Mouse (Mus musculus) left cerebral cortex, postnatal 4 days (tissue): ENCODE measurements around the gene Ddah1. TPM values are rescaled to one million over a fixed set of nuclear protein-coding genes. Genes with fewer than 3 reads are reported as not detected.
"Not testable (repeated sequence)": the region's sequence is repeated elsewhere in the genome, so short reads cannot be mapped to it uniquely, and the experiment has no call there.

Source experiments
- DNase-seq: peaks from one replicate; pipeline ENCODE4 v3.0.0-alpha.2; 2022
- intact Hi-C: fragments of 180-260 bp; cut with DNase I; formaldehyde crosslinking; loops from one replicate; pipeline ENCODE4 v1.15.1; 2025
- total RNA-seq, 2 experiments: library from RNA; stranded (reverse); gene quantifications; 2 replicates each; pipeline ENCODE4 v1.2.3; 2021

Gene Ddah1
- total RNA-seq, 2 experiments from 2014 or later: 97.6 to 108 TPM

DNA sequence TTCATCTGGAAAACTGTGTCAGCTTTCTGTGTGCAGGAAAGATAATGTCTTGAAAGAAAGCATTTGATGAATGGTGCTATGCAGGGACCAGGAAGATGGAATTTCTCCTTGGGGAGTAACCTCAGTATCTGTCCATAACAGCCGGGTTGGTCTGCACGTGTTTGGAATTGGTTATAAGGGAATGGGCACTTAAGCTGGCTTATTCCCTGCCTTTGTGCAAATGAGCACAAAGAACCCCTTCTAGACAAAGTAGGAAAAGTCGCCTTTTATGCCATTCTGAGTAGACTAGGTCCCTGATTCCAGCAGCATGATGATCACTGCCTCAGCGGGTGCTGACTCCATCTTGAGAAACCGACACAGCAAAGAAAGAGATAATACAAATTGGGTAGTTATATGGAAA, 96.0 kb downstream of the Ddah1 start:
- DNase-seq: no peak
- intact Hi-C loops: no loop called here

DNA sequence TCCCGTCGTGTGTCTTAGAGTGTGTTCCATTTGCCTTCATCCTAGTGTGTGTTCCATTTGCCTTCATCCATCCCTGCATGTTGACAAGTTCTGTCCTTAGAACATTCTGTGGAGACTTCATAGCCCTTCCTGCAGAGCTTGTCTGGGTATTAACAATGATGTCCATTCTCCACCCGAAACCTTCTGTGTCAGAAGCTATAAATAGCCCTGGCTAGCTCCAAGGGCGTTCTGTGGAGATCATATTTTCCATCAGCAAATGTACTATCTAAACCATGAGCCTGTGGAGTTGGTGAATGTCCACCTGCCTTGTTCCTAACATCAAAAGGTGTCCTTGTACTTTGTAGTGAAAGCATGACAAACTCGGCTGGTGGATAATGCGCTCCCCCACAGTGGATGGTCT, 96.8 kb downstream of the Ddah1 start:
- DNase-seq: no peak
- intact Hi-C loops: no loop called here

DNA sequence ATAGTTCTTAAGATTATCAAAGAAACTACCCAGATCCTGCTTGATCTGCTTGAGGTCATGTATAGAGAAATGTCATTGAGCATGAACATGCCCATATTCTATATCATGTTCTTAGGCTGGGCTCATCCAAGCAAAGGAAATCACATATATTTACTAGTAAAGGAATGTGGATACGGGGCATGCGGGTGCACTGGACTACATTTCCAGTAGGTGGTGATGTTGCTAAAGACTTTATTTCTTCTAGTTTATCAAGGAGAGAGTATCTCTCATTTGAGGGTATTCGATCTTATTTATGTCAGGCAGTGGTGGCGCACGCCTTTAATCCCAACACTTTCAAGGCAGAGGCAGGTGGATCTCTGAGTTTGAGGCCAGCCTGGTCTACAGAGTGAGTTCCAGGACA, 99.9 kb downstream of the Ddah1 start:
- DNase-seq: no peak
- intact Hi-C loops: no loop called here

DNA sequence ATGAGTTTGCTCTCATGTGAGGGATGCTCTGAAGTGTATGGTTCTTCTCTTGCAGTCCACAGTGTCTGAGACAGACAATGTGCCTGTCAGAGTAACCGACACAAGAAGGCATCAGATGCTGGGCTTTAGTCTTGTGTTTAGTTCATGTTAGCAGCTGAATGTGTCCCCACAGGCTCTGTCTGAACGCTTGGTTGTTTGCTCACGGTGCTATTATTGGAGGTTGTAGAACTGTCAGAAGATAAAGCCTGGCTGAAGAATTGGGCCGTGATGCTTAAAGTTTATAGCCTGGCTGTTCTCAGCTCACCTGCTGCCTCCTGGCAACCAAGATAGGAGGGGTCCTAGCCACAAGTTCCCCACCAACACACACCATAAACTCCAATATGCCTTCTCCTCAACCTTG, 104.0 kb downstream of the Ddah1 start:
- no peak for DNase-seq
- intact Hi-C loops: no loop called here

DNA sequence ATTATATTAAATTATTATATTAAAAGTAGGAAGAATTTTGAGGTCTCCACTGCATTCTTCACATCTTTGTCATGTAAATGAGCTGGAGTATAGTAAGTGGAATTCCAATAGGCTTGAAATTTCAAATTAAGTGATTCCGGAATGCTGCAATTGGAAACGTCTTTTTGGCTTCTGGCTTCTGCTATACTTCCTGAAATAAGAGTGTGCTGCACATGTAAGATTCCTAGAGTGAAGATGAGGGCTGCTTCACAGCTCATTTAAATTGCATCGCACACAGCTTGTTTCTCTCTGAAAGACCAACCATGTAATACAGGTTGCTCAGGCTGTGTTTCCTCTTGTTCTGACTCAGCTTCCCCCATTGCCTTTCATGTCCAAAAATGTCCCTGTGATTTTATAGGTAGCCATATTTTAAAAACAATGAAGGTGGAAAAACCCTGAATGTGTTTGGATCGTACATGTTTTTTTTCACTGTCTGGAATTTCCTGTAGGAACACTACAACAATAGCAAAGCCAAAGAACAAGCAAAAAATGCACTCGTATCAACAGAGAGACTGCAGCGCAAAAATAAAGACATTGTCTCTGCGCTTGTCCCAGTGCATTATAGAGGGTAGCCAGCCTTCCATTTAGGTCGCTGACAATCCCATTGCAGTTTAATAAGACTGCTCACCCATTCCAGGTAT, 105.7 kb downstream of the Ddah1 start:
- intact Hi-C loops: no loop called here
- DNase-seq: no peak

DNA sequence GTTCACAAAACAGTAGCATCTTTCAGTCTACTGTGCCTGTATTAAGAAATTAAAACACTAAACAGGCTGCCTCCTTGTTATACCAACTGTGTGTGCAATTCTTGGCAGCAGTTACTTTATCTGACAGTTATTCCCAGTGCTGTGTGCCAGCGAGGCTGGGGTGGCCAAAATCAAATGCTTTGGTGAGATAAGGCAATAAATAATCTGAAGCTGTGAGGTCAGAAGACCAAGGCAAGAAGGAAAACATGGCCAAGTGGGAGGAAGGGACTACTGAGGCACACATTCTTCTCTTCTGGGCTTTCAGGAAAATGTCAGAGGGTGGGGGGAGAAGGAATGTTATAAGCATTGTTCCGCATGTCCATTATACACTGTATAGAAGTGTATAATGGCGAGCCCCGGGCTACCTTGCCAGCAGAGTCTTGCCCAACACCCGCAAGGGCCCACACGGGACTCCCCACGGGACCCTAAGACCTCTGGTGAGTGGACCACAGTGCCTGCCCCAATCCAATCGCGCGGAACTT, 106.3 kb downstream of the Ddah1 start:
- peak; percentile 26 for DNase-seq
- intact Hi-C loops: no loop called here

DNA sequence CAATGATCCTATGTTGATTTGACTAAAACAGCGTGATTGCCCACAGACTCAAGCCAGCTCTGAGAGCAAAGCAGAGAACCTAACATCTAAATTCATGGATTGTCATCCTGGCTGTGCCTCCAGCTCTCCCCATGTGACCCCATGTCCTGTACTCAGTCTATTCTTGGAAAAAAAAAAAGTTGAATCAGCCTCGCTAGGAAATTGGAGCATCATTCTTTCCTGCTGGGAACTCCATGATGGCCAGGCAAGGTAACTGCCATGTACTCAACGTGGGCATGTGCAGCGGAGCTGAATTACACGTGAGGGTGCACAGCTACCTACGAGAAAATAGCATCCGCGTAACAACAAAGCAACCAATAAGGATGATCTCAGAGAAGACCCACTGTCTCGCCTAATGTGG, 114.2 kb downstream of the Ddah1 start:
- intact Hi-C loops: no loop called here
- no peak for DNase-seq

DNA sequence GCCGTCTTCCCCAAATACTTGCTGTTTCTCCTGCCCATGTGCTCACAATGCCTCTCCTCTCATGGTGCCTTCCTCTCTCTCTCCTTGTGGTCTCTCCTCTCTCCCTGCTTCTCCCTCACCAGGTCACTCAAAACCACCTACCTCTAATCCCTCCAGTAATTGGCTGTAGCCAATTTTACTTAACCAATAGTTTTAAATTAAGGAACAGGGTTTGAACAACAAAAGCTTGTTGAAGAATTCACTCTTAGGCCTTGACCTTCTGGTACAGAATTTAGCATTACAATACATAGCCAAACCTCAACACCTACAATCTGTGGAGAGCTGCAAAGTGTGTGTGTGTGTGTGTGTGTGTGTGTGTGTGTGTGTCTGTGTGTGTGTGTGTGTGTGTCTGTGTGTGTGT, 114.8 kb downstream of the Ddah1 start:
- intact Hi-C loops: no loop called here

DNA sequence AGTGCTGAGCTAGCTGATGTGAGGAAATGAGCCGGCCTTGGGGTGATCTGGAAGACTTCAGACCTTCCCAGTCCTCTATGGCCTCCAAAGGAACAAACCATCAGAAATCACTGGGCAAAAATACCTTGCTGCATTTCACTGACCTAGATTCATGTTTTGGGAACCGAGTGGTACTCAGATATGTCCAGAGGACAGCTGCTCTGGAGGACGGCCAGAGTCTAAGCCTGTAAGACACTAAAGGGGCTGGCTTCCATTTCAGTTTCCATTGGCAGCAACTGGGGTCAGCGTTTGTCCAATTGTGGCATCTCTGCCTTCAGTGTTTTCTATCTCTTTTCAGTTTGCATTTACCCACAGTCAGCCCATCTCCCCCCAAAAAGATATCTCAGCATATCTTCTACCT, 115.7 kb downstream of the Ddah1 start:
- DNase-seq: peak; percentile 45
- intact Hi-C loops: no loop called here

More for the DNA sequence above, 114.8 kb downstream of the Ddah1 start:
- no peak for DNase-seq

DNA sequence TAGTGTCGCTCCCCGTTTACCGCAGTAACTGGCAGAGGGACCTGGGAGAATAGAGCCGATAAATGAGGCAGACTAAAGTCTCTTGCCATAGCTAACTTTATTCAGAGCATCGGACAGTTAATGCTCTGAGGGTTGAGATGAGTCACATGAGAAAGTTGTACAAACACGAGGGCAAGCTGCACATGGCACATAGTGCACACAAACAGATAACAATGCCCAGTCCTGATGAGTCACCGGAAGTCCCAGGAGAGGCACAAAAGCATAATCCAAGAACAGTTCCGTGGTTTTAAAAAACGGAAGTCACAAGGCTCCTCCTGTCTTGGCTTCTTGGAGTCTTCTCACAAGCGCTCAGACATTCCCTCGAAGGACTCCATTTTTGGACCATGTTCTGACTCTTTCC, 117.6 kb downstream of the Ddah1 start:
- DNase-seq: no peak
- intact Hi-C loops: no loop called here

DNA sequence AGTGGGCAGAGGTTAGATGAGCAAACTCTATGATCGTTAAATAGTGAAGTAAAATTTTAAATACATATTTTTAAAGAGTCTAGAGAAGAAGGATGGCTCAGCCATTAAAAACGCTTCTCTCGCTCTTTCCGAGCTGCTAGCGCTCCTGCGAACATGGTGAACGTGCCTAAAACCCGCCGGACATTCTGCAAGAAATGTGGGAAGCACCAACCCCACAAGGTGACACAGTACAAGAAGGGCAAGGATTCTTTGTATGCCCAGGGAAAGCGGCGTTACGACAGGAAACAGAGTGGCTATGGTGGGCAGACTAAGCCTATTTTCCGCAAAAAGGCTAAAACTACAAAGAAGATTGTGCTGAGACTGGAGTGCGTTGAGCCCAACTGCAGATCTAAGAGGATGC, 120.4 kb downstream of the Ddah1 start:
- intact Hi-C loops: not testable (repeated sequence)

DNA sequence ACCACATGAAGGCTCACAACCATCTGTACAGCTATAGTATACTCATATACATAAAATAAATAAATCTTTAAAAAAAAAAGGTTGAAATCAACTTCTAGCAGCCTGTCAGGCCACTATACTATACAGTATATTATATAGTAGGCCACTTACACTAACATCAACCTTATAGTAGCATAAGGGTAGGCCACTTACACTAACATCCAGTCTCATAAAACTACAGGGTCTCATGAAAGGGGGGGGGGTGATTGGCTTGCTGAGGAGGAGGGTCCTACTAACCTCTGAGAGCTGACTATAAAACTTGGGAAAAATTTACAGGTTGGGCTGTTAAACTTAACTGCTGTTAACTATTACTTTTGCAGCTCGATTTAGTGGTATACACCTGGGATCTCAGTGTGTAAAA, 121.9 kb downstream of the Ddah1 start:
- intact Hi-C loops: no loop called here
- DNase-seq: no peak

More for the DNA sequence above, 120.4 kb downstream of the Ddah1 start:
- DNase-seq: not testable (repeated sequence)

DNA sequence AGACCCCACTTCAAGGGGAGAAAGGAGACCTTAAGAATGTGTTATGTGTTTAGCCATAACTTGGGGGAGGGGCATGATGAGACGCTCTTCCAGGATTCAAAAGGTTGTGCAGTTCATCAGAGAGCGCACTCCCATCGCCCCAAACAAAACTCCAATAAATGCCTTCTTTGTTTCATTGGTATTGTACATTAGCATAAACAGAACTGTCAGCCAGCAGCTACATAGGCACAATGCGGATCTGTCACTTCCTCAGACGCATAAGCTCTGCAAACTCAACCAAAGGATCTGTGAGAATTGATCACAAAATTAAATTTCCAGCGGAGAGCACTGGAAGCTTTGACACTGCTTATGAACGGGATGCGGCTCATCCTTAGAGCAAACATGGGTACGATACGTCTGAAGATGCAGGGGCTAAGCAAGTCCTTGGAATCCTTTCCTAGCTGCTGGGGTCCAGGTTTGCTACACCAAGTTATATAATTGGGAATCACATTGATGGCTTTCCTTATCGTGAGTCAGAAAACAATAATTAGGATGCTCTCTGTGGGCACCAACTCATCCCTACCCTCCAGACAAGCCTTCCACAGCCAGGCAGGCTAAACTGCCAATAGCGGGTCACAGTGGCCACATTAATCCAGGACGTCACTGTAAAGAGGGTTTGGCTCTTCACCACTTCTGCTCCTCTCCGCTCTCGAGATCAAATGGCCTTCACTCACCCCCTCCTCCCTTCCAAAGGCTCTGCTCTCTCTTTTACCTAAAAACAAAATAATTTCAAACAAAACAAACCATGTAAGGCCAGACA, 123.8 kb downstream of the Ddah1 start:
- no peak for DNase-seq

DNA sequence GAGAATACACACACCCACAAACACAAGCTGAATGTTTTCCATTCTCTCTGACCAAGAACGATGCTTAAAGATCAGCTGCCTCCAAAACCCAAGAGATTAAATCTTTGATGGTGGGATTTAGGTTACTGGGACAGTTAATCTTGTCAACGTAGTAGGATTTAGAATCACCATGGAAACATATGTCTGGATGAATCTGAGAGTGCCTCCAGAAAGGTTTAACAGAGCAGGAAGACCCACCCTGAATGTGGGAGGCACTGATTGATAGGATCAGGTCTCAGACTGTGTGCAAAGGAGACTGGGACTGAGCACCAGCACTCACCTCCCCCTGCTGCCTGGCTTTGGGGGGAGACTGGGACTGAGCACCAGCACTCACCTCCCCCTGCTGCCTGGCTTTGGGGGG, 124.8 kb downstream of the Ddah1 start:
- intact Hi-C loops: no loop called here
- no peak for DNase-seq

More for the DNA sequence above, 123.8 kb downstream of the Ddah1 start:
- intact Hi-C loops: no loop called here

DNA sequence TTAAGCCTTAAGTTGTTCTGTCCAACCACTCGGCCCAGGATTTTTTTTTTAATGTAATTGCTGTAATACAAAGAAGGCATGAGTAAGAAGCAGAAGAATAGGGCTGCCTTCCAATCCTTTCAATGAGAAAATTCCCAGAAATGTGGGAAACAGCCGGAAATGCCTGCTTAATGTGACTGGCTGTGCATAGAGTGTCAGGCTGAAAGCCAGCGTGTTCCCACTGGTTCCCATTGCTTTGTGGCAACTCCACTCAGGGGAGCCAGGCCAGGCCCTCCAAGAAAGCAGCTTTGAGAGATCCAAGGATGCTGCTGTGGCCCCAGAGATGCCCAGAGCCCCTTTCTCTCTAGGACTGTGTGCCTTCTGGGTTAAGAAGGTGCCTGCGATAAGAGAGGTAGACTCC, 126.9 kb downstream of the Ddah1 start:
- intact Hi-C loops: no loop called here
- DNase-seq: peak; percentile 50

DNA sequence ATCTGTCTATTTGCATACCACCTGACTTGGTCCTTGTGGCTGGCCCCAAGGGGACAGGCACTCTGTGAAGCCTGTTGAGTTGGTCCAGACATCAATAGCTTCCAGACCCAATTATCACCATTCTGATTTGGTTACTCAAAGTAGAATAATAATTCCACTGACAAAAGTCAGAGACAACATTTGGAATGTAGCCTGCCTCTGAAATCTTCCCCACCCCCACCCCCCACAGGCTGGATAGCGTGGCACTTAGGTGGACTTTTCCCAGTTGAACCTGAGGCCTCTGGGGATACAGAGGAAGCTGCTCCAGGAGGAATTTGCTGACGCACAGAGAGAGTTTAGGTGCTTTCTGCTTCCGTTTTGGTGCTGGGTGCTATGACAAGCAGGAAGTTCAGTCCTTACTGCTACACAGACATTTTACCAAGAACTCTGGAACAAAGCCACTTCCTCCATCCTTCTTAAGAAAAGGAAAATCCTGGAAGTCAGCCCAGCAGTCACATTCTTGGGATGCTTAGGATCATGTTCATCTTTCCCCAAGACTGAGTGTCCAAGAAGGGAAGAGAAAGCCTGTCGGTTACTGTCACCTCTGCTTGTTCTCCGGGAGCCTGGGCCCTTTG, 127.5 kb downstream of the Ddah1 start:
- intact Hi-C loops: no loop called here
- DNase-seq: no peak

DNA sequence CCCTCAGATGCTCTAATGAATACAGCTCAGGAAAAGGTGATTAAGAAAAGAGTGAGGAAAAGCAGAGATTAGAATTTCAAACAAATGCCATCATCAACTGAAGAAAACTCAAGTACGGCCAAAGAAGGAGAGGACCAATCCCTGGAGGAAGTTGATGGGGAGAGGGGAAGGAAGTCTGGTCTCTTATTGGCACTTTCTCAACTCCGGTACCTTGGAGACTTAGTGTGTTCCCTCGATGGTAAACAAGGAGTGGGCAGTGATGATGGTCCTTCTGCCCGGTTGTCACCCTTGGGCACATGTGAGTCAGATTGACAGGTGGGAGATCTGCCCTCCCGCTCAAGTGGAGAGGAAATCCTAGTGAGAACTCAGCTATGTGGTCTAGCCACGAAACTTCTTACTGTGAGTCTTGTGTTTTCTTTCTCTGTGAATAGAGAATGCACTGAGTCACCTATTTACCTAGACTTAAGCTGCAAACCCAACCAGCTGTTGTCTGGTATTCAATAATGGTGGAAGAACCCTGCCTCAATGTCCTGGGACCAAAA, 129.0 kb downstream of the Ddah1 start:
- intact Hi-C loops: no loop called here
- DNase-seq: no peak

DNA sequence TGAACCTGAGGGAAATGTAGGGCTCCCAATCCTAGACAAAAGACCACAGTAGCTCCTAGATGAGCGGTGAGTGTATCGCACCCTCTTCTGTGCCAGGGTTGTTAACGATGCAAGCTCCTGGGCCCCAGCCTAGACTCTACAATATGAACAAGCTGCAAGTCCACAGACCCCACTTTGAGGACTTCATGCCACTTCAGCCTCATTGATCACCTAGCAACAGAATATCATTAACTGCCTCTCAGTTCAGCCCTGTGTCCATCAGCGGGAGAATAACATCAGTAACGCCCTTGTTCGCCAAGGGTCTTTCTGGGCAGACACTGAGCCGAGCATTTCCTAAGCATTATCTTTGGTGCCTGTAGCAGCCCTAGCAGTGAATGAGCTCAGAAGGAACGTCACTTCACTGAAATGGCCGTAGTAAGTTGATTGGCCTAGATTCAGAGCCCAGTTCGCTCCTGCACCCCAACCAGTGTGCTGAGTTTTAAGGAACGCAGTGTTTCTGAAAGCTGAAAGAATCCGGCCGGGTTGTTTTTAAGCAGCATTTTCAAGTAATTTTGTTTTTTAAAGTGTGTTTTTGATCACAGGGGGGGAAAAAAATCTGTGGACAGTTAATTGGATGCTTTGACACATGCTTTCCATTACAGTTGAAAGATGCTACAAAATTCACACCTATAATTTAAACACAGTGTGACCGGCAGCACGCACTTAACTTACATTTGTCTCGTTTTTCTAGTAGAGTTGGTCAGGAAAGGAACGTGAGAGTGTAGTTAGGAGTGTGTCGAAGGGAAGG, 132.1 kb downstream of the Ddah1 start:
- DNase-seq: peak; percentile 37
- intact Hi-C loops: loop anchor here (10.0 kb wide), 1 partner anchor 136 kb away; the partner anchor contains the start of gene Ddah1

DNA sequence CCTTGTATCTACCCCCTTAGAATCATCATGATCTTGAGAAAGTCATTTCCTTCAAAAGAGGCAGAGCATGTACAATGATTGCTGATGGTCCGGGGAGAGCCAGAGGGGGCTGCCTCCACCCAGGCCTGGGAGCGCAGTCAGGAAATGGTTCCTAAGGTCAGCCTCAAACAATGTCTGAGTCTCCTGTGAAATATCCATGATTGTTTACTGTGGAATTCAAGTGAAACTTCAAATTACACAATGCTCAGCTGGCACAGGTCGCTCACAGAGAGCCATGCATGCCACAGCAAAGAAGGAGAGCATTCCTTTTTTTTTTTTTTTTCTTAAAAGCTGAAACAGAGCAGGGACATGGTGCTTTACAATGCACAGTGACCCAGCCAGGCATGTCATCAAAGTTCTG, 134.0 kb downstream of the Ddah1 start:
- DNase-seq: no peak
- intact Hi-C loops: loop anchor here (10.0 kb wide), 1 partner anchor 138 kb away; the partner anchor contains the start of gene Ddah1

DNA sequence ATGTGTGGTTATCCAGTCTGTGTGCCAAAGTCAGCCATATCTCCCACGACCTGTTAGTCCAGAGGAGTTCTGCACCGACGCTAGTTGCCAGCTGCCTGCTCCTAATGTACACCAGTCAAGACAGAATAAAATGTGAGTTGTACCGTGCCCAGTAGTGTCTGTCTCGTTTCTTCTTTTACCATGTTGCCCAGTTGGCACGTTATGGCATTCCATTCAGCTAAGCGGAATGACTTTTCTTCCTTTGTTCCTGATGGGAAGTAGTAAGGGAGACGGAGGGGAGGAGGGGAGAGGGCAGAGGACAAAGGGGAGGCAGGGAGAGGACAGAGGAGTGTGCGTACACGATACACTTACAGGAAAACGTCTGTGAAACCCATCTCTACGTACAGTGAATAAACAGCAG, 135.7 kb downstream of the Ddah1 start:
- peak; percentile 21 for DNase-seq
- intact Hi-C loops: loop anchor here (10.0 kb wide), 1 partner anchor 139 kb away; the partner anchor contains the start of gene Ddah1
